Mouse (Mus musculus) limb, embryonic 12.5 days (tissue): ENCODE results near the gene Eef1a2. TPM values are rescaled to one million over a fixed set of nuclear protein-coding genes. Genes with fewer than 3 reads are reported as not detected.

Experiments
- ATAC-seq: fragments of 200-750 bp; cut with Nextera tagmentation; 2 replicates; pipeline ENCODE4 v1.8.0; 2017; ENCODE audit warnings: low read depth, moderate TSS enrichment; ENCODE audit not compliant: insufficient number of reproducible peaks, insufficient read depth, low FRiP score, low TSS enrichment
- H3K27ac ChIP-seq: fragments of 300-500 bp; sonication (generic); 2 replicates; pipeline ENCODE4 v1.5.1; 2016; ENCODE audit warnings: mild to moderate bottlenecking, moderate library complexity
- H3K27me3 ChIP-seq: fragments of 300-500 bp; sonication (generic); 2 replicates; pipeline ENCODE4 v1.6.1; 2016; ENCODE audit warnings: mild to moderate bottlenecking, moderate library complexity
- H3K36me3 ChIP-seq: fragments of 300-500 bp; sonication (generic); 2 replicates; pipeline ENCODE4 v1.6.1; 2016; ENCODE audit warnings: mild to moderate bottlenecking, moderate library complexity
- H3K4me1 ChIP-seq: fragments of 300-500 bp; sonication (generic); replicated peaks from 2 replicates; pipeline ENCODE4 v1.6.1; 2016
- H3K4me2 ChIP-seq: fragments of 300-500 bp; sonication (generic); 2 replicates; pipeline ENCODE4 v1.6.1; 2016; ENCODE audit warnings: mild to moderate bottlenecking, moderate library complexity
- H3K4me3 ChIP-seq: fragments of 300-500 bp; sonication (generic); replicated peaks from 2 replicates; pipeline ENCODE4 v1.5.1; 2016; ENCODE audit warnings: mild to moderate bottlenecking
- H3K9ac ChIP-seq: fragments of 300-500 bp; sonication (generic); replicated peaks from 2 replicates; pipeline ENCODE4 v1.6.1; 2016; ENCODE audit warnings: mild to moderate bottlenecking, moderate library complexity
- H3K9me3 ChIP-seq: fragments of 300-500 bp; sonication (generic); 2 replicates; pipeline ENCODE4 v1.6.1; 2016; ENCODE audit warnings: mild to moderate bottlenecking, moderate library complexity
- WGBS: fragments of 180-500 bp; shearing (Covaris S2); methylation state at CpG from one replicate; pipeline ENCODE4 v1.1.7; 2016; 5-methylcytosine and 5-hydroxymethylcytosine counted together
- polyA plus RNA-seq: library from polyadenylated mRNA; unstranded; fragments of >200 nt; fragmentation: Nextera tagmentation; extraction: Ambion mirVana; gene quantifications from 2 replicates; pipeline ENCODE4 v1.2.1, GENCODE M21; 2016

Gene Eef1a2
- polyA plus RNA-seq, 1 experiment from 2014 or later, result 0.10 TPM

GRCm38 (mm10) chr2:181158471-181158870, 1.7 kb upstream of the Eef1a2 start:
- H3K9me3 ChIP-seq, result 0 out of 2 replicates have a peak, but pooled peaks cover 2% of the 10 kb centered on the region
- no peak overlapping the region for H3K27ac ChIP-seq
- ATAC-seq, result no peak
- H3K9ac ChIP-seq, result no peak overlapping the region
- H3K4me2 ChIP-seq, result no peak overlapping the region
- H3K27me3 ChIP-seq, result peaks cover 66% of the 10 kb centered on the region
- no peaks in the 10 kb centered on the region for H3K36me3 ChIP-seq
- H3K4me3 ChIP-seq, result no peak overlapping the region
- H3K4me1 ChIP-seq, result peaks cover 10% of the 10 kb centered on the region; the same call in 1 of the 2 replicates
- WGBS, result 86% methylated on average over 2 of the region's 2 CpGs

DNA sequence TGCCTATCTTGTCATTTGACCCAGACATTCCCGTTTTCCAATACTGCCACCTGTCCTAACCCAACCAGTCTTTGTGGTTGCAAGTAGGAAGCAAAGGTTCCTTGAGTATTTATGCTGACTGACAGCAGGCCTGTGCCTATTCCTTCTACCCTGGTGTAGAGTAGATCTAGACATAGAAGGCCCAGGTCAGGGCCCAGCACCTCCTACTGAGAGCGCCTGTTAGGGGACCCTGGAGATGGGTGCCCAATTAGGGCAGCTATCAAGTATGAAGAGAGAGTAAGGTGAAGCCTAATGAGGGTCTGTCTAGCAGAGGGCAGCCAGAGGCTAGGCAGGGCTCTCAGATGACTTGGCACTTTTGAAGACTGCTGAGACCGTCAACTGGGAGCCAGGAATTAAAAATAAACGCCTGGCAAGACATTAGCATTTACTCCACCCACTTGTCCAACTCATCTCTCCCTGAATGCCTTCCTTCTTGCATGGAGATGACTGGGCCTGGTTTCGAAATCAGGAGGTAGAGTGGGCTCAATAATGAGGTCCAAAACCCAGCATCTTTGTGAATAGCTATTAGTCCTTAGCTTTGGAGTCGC, 995 bp upstream of the Eef1a2 start:
- peaks cover 73% of the 10 kb centered on the region for H3K27me3 ChIP-seq
- H3K4me3 ChIP-seq, result no peak overlapping the region
- 68% methylated on average over 6 of the region's 6 CpGs for WGBS
- no peak overlapping the region for H3K9ac ChIP-seq
- no peak overlapping the region for H3K27ac ChIP-seq
- peaks cover 10% of the 10 kb centered on the region; the same call in 1 of the 2 replicates for H3K4me1 ChIP-seq
- no peak overlapping the region for H3K4me2 ChIP-seq
- no peaks in the 10 kb centered on the region for H3K9me3 ChIP-seq
- H3K36me3 ChIP-seq, result no peaks in the 10 kb centered on the region
- ATAC-seq, result no peak

DNA sequence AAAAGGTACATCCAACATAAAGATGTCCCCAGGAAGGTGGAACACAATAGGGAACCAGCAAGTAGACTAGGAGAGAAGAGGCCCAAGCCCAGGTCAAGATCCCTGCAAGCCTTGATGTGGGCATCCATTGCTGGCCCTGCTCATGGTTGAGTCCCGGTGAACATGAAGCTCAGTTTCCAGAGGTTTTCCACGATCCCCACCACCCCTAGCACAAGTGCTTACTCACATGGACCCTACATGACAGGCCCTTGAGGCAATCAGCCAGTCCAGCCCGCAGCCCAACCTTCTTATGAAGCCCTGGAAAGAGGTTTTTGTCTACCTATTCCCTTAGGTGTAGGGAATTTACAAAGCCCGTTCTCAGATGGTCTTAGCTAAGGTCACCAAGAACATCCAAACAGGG, 366 bp upstream of the Eef1a2 start:
- WGBS, result 72% methylated on average over 4 of the region's 4 CpGs
- peaks cover 10% of the 10 kb centered on the region; the same call in 1 of the 2 replicates for H3K4me1 ChIP-seq
- H3K4me2 ChIP-seq, result peak overlapping the region; percentile 61; the same call in 1 of the 2 replicates
- no peaks in the 10 kb centered on the region for H3K36me3 ChIP-seq
- peak overlapping the region; percentile 36; the same call in 1 of the 2 replicates for H3K4me3 ChIP-seq
- no peak for ATAC-seq
- peaks cover 78% of the 10 kb centered on the region for H3K27me3 ChIP-seq
- no peak overlapping the region for H3K9ac ChIP-seq
- H3K9me3 ChIP-seq, result no peaks in the 10 kb centered on the region
- H3K27ac ChIP-seq, result no peak overlapping the region

GRCm38 (mm10) chr2:181155801-181156200, 1.0 kb downstream of the Eef1a2 start:
- H3K27ac ChIP-seq, result no peak overlapping the region
- no peaks in the 10 kb centered on the region for H3K36me3 ChIP-seq
- no peak overlapping the region for H3K4me3 ChIP-seq
- H3K4me2 ChIP-seq, result no peak overlapping the region
- no peaks in the 10 kb centered on the region for H3K9me3 ChIP-seq
- H3K4me1 ChIP-seq, result peaks cover 10% of the 10 kb centered on the region; the same call in 1 of the 2 replicates
- peaks cover 91% of the 10 kb centered on the region for H3K27me3 ChIP-seq
- ATAC-seq, result no peak
- WGBS, result 70% methylated on average over 4 of the region's 4 CpGs
- H3K9ac ChIP-seq, result no peak overlapping the region

DNA sequence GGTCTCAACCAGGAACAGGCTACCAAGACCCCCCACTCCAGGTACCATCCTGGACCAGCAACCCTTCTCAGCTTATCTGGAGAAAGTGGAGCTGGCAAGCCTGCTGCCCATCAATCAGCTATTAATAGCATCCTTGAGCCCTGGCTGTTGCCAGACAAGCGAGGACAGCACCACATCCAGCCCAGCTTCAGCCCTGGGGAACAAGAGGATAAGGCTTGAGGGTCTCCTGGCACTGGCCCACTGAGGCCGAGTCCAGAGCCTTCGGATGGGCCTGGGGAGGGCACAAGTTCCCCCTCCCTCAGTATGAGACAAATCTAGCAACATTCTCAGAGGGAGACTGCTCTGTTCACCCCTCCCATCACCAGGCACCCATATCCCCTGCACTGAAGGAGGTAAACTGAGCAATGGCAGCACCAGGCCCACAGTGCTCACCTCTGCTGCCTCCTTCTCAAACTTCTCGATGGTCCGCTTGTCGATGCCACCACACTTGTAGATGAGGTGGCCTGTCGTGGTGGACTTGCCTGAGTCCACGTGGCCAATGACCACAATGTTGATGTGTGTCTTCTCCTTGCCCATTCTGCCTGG, 1.9 kb downstream of the Eef1a2 start:
- no peak overlapping the region for H3K27ac ChIP-seq
- H3K9ac ChIP-seq, result 0 out of 2 replicates have a peak overlapping the region, but pooled peaks have one; percentile 34
- H3K4me3 ChIP-seq, result no peak overlapping the region
- H3K27me3 ChIP-seq, result peaks cover 97% of the 10 kb centered on the region
- no peak for ATAC-seq
- no peak overlapping the region for H3K4me2 ChIP-seq
- H3K4me1 ChIP-seq, result peaks cover 9% of the 10 kb centered on the region; the same call in 1 of the 2 replicates
- H3K36me3 ChIP-seq, result no peaks in the 10 kb centered on the region
- no peaks in the 10 kb centered on the region for H3K9me3 ChIP-seq
- WGBS, result 80% methylated on average over 8 of the region's 8 CpGs

DNA sequence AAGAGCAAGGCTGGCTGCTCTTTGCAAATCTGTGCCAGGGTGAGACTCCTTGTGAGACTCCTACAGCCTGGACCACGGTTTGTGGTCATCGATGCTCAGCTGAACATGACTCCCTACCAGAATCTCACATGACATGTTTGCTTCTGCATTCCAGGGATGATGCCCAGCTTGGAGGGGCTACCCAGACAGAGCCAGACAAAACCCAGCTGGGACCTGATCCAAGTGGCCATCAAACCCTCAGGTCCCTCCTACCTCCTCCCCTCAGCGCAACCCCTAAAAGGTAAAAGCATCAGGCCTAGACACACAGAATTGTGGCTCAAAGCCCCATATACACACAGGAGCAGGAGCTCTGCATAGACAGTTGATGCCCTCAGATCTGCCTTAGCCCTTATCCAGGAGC, 2.5 kb downstream of the Eef1a2 start:
- peaks cover 6% of the 10 kb centered on the region; the same call in 1 of the 2 replicates for H3K4me1 ChIP-seq
- peaks cover 97% of the 10 kb centered on the region for H3K27me3 ChIP-seq
- H3K4me2 ChIP-seq, result no peak overlapping the region
- no peak for ATAC-seq
- H3K9ac ChIP-seq, result no peak overlapping the region
- H3K9me3 ChIP-seq, result no peaks in the 10 kb centered on the region
- no peak overlapping the region for H3K4me3 ChIP-seq
- no peak overlapping the region for H3K27ac ChIP-seq
- no peaks in the 10 kb centered on the region for H3K36me3 ChIP-seq
- WGBS, result 83% methylated on average over 3 of the region's 3 CpGs

DNA sequence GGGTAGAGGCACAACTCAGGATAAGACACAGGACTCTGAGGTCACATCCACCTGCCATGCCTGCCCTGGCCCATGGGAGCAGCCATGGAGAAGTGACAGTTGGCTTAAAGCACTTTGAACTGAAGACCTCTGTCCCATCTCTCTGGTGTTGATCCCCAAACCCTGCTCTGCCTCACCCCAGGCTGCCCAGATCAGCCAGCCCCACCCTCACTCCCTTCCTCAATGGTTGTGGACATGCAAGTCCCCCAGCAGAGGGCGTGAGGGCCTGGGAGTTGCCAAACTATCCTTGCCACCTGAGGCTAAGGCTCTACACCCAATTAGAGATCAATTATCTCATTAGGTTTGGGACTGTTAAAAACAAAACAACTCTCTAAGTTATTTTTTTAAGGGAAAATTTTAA, 3.0 kb downstream of the Eef1a2 start:
- ATAC-seq, result no peak
- 5% methylated on average over 1 of the region's 1 CpGs for WGBS
- Histone ChIP-seq H3K36me3 (no peaks in the 10 kb centered on the region), H3K27ac (no peak overlapping the region), H3K9ac (no peak overlapping the region), H3K9me3 (no peaks in the 10 kb centered on the region), H3K4me2 (no peak overlapping the region), H3K27me3 (peaks cover 97% of the 10 kb centered on the region), H3K4me3 (no peak overlapping the region), H3K4me1 (peaks cover 6% of the 10 kb centered on the region; the same call in 1 of the 2 replicates)

- ATAC-seq, result no peak
- 89% methylated on average over 1 of the region's 1 CpGs for WGBS
Observed at GRCm38 (mm10) chr2:181153131-181153530, 3.7 kb downstream of the Eef1a2 start.

GRCm38 (mm10) chr2:181152701-181153100, 4.1 kb downstream of the Eef1a2 start:
- no peak overlapping the region for H3K4me3 ChIP-seq
- peaks cover 97% of the 10 kb centered on the region for H3K27me3 ChIP-seq
- H3K36me3 ChIP-seq, result no peaks in the 10 kb centered on the region
- H3K4me1 ChIP-seq, result peaks cover 14% of the 10 kb centered on the region; the same call in 1 of the 2 replicates
- WGBS, result 92% methylated on average over 17 of the region's 17 CpGs
- no peaks in the 10 kb centered on the region for H3K9me3 ChIP-seq
- H3K4me2 ChIP-seq, result no peak overlapping the region
- no peak overlapping the region for H3K9ac ChIP-seq
- ATAC-seq, result no peak
- no peak overlapping the region for H3K27ac ChIP-seq

More at GRCm38 (mm10) chr2:181153131-181153530, 3.7 kb downstream of the Eef1a2 start:
- peaks cover 10% of the 10 kb centered on the region; the same call in 1 of the 2 replicates for H3K4me1 ChIP-seq
- H3K4me2 ChIP-seq, result no peak overlapping the region
- H3K9ac ChIP-seq, result no peak overlapping the region
- H3K9me3 ChIP-seq, result no peaks in the 10 kb centered on the region
- no peak overlapping the region for H3K4me3 ChIP-seq
- no peaks in the 10 kb centered on the region for H3K36me3 ChIP-seq
- no peak overlapping the region for H3K27ac ChIP-seq
- peaks cover 97% of the 10 kb centered on the region for H3K27me3 ChIP-seq

- H3K9ac ChIP-seq, result no peak overlapping the region
- no peaks in the 10 kb centered on the region for H3K9me3 ChIP-seq
- H3K36me3 ChIP-seq, result no peaks in the 10 kb centered on the region
- peaks cover 96% of the 10 kb centered on the region for H3K27me3 ChIP-seq
- no peak overlapping the region for H3K4me3 ChIP-seq
- no peak overlapping the region for H3K27ac ChIP-seq
- 53% methylated on average over 6 of the region's 6 CpGs for WGBS
- no peak overlapping the region for H3K4me2 ChIP-seq
- no peak for ATAC-seq
- peaks cover 13% of the 10 kb centered on the region; the same call in 1 of the 2 replicates for H3K4me1 ChIP-seq
Observed at GRCm38 (mm10) chr2:181150281-181150680, 6.5 kb downstream of the Eef1a2 start.

GRCm38 (mm10) chr2:181148318-181148955, 8.4 kb downstream of the Eef1a2 start:
- peaks cover 13% of the 10 kb centered on the region; the same call in 1 of the 2 replicates for H3K4me1 ChIP-seq
- ATAC-seq, result no peak
- H3K9ac ChIP-seq, result 0 out of 2 replicates have a peak overlapping the region, but pooled peaks have one; percentile 40
- peak overlapping the region; percentile 49 for H3K4me3 ChIP-seq
- peaks cover 96% of the 10 kb centered on the region for H3K27me3 ChIP-seq
- 24% methylated on average over 27 of the region's 31 CpGs for WGBS
- no peaks in the 10 kb centered on the region for H3K9me3 ChIP-seq
- no peak overlapping the region for H3K27ac ChIP-seq
- peak overlapping the region; percentile 92 for H3K4me2 ChIP-seq
- no peaks in the 10 kb centered on the region for H3K36me3 ChIP-seq
